Mouse (Mus musculus): ENCODE results near the gene Olfr507.

- no peak for TF ChIP-seq POU5F1 (IDR thresholded peaks at IDR 0.05; ENCODE audit: borderline replicate concordance, low read length)
- no peak for TF ChIP-seq NANOG (IDR thresholded peaks at IDR 0.05; ENCODE audit: borderline replicate concordance, low read length)
- TF ChIP-seq CTCF (conservative IDR thresholded peaks at IDR 0.05; ENCODE audit: low read length): no peak
Measured at GRCm38 (mm10) chr7:108629694-108630093, 8.1 kb downstream of the Olfr507 start, which contains the start of gene Olfr508.

Measured in E14TG2a.4 (cell line).